Mouse (Mus musculus): ENCODE data around the gene Crim1. TPM values are rescaled to one million over a fixed set of nuclear protein-coding genes. Genes with fewer than 3 reads are reported as not detected.
A peak's percentile ranks its signal among the peaks of the same experiment; 100 is the strongest.

The Crim1 gene
- total and polyA plus RNA-seq, 2 experiments from 2014 or later, result 14.1 to 88.9 TPM

DNA sequence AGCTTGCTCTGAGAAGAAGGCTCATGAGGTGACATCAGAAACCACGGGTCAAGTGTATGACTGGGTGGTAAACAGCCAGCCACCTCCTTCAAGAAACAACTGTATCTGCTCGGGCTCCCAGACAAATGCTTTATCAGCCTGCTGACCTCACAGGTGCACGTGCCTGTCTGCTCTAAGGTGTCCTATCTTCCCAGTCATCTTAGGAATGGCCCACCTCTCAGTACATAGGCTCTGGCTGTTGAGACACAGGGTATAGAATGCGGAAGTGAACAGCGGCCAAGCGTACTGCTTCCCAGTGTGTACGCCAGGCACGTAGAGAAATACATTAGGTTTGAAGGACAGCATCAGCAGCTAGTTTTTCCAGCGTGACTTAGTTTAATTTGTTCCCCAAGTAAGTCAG is 106.4 kb downstream of the Crim1 start:
- Histone ChIP-seq H3K9ac (no peak overlapping the region), H3K27me3 (ENCODE audit: insufficient read depth, low read length) (no peaks in the 10 kb centered on the region), H3K4me3 (ENCODE audit: low read depth, low read length) (no peak overlapping the region), H3K36me3 (ENCODE audit: insufficient read depth) (no peaks in the 10 kb centered on the region), H3K4me1 (ENCODE audit: insufficient read depth) (no peaks in the 10 kb centered on the region), H3K9me3 (ENCODE audit: low read length) (no peaks in the 10 kb centered on the region), H3K4me2 (ENCODE audit: low read depth) (no peak overlapping the region), H3K27ac (ENCODE audit: low read depth, low read length) (no peak overlapping the region)
- ATAC-seq (no peak), DNase-seq (no peak)
- TF ChIP-seq CTCF (IDR thresholded peaks at IDR 0.05; ENCODE audit: low read depth), result no peak
- WGBS, result 94% methylated on average over 9 of the region's 9 CpGs

DNA sequence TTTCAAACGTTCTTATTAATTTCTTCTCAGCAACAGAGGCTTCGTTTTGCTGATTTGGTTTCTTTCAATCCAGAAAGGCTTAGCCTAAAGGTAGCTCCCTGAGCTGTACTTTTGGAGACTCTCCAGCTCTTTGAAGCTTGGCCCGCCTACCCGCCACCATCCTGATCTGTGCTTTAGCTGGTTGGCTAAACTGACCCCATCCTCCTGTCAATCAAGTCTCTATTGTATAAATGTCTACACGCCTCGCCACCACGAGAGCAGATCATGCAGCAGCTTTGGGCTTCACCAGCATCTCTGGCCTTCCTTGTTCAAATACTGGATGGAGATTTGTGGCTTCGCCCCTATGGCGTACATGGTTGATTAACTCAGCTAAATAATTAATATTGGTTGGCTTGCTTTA is 108.2 kb downstream of the Crim1 start:
- Histone ChIP-seq H3K36me3 (ENCODE audit: insufficient read depth) (no peaks in the 10 kb centered on the region), H3K9me3 (ENCODE audit: low read length) (no peaks in the 10 kb centered on the region), H3K4me3 (ENCODE audit: low read depth, low read length) (no peak overlapping the region), H3K9ac (no peak overlapping the region), H3K27me3 (ENCODE audit: insufficient read depth, low read length) (no peaks in the 10 kb centered on the region), H3K27ac (ENCODE audit: low read depth, low read length) (no peak overlapping the region), H3K4me2 (ENCODE audit: low read depth) (no peak overlapping the region), H3K4me1 (ENCODE audit: insufficient read depth) (no peaks in the 10 kb centered on the region)
- DNase-seq, result no peak
- ATAC-seq, result no peak
- WGBS, result 67% methylated on average over 9 of the region's 9 CpGs
- TF ChIP-seq CTCF (IDR thresholded peaks at IDR 0.05; ENCODE audit: low read depth), result no peak

DNA sequence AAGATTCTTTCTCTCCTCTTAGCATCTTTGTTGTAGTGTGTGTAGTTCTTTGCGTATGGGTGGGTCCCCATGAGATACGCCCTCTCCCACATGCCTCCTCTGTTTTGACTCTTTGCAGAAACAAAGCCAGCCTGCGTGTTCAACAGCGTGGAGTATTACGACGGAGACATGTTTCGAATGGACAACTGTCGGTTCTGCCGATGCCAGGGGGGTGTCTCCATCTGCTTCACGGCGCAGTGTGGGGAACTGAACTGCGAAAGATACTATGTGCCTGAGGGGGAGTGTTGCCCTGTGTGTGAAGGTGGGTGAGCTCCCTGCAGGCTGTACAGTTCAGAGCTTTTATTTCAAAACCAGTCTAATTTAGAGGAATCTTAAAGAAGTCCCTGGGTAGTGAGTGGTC is 113.0 kb downstream of the Crim1 start:
- DNase-seq, result peak; percentile 22
- Histone ChIP-seq H3K36me3 (ENCODE audit: insufficient read depth) (no peaks in the 10 kb centered on the region), H3K9ac (no peak overlapping the region), H3K9me3 (ENCODE audit: low read length) (no peaks in the 10 kb centered on the region), H3K4me1 (ENCODE audit: insufficient read depth) (no peaks in the 10 kb centered on the region), H3K4me3 (ENCODE audit: low read depth, low read length) (no peak overlapping the region), H3K27ac (ENCODE audit: low read depth, low read length) (no peak overlapping the region), H3K4me2 (ENCODE audit: low read depth) (no peak overlapping the region), H3K27me3 (ENCODE audit: insufficient read depth, low read length) (no peaks in the 10 kb centered on the region)
- ATAC-seq, result peak; percentile 79
- no peak for TF ChIP-seq CTCF (IDR thresholded peaks at IDR 0.05; ENCODE audit: low read depth)
- 70% methylated on average over 12 of the region's 12 CpGs for WGBS

DNA sequence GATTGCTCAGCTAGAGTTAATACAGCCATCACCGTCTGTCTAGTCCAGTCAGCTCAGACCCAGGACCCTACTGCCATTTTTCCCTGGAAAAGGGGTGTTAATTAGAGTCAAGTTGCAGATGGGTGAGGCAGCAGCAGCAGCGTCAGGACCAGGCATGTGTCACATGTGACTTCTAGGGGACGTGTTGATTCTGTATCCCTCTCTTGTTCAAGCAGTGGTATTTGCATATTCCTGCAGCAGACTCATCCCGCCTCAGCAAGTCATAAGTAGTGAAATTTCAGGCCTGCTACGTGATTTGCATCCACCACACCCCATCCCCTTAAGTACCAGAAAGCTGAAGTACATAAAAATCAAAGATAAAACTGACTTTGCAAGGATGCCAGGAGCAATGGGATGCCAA is 113.6 kb downstream of the Crim1 start:
- TF ChIP-seq CTCF (IDR thresholded peaks at IDR 0.05; ENCODE audit: low read depth), result no peak
- Histone ChIP-seq H3K27me3 (ENCODE audit: insufficient read depth, low read length) (no peaks in the 10 kb centered on the region), H3K4me3 (ENCODE audit: low read depth, low read length) (no peak overlapping the region), H3K9me3 (ENCODE audit: low read length) (no peaks in the 10 kb centered on the region), H3K27ac (ENCODE audit: low read depth, low read length) (no peak overlapping the region), H3K9ac (no peak overlapping the region), H3K36me3 (ENCODE audit: insufficient read depth) (no peaks in the 10 kb centered on the region), H3K4me2 (ENCODE audit: low read depth) (no peak overlapping the region), H3K4me1 (ENCODE audit: insufficient read depth) (no peaks in the 10 kb centered on the region)
- DNase-seq (no peak), ATAC-seq (peak; percentile 44)
- WGBS, result 54% methylated on average over 5 of the region's 5 CpGs

DNA sequence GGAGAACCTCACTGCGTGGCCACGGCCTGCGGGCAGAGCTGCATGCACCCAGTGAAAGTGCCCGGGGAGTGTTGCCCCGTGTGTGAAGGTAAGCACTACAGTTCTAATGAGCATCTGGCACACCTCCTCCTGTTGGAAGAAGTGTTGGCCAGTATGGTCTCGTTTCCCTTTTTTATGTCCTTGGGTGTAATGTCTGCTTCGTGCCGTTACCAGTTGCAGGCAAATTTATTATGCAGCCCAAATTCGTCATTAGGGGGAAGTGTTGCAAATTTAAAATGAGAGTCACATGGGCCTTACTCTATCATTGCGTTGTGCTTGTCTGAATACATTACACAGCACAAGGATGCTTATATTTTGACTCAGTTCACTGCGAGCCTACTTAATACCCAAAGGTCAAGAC is 115.6 kb downstream of the Crim1 start:
- no peak for TF ChIP-seq CTCF (IDR thresholded peaks at IDR 0.05; ENCODE audit: low read depth)
- Histone ChIP-seq H3K27ac (ENCODE audit: low read depth, low read length) (no peak overlapping the region), H3K4me2 (ENCODE audit: low read depth) (no peak overlapping the region), H3K4me3 (ENCODE audit: low read depth, low read length) (no peak overlapping the region), H3K9ac (no peak overlapping the region), H3K9me3 (ENCODE audit: low read length) (no peaks in the 10 kb centered on the region), H3K27me3 (ENCODE audit: insufficient read depth, low read length) (no peaks in the 10 kb centered on the region), H3K36me3 (ENCODE audit: insufficient read depth) (no peaks in the 10 kb centered on the region), H3K4me1 (ENCODE audit: insufficient read depth) (no peaks in the 10 kb centered on the region)
- 71% methylated on average over 11 of the region's 11 CpGs for WGBS
- ATAC-seq (no peak), DNase-seq (no peak)

DNA sequence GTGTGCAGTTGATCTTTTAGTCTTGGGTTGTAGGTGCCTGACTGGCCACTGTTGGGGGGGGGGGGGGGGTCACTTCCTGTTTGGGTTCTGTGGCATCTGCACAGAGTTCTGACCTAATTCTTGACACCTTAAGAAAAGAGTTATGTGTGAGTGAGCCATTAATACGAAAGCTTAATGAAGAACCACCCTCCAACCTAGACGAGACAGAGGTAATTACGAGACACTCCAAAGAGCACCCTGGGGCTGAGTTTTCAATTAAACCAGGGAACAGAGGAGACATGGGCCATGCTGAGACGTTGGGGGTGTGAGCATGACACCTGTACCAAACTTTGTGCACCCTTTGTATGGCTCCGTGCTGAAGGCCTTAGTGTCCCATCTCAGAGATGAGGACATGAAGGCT is 117.3 kb downstream of the Crim1 start:
- Histone ChIP-seq H3K27me3 (ENCODE audit: insufficient read depth, low read length) (no peaks in the 10 kb centered on the region), H3K4me2 (ENCODE audit: low read depth) (no peak overlapping the region), H3K36me3 (ENCODE audit: insufficient read depth) (no peaks in the 10 kb centered on the region), H3K27ac (ENCODE audit: low read depth, low read length) (no peak overlapping the region), H3K9ac (no peak overlapping the region), H3K4me1 (ENCODE audit: insufficient read depth) (no peaks in the 10 kb centered on the region), H3K9me3 (ENCODE audit: low read length) (no peaks in the 10 kb centered on the region), H3K4me3 (ENCODE audit: low read depth, low read length) (no peak overlapping the region)
- no peak for ATAC-seq
- no peak for DNase-seq
- no peak for TF ChIP-seq CTCF (IDR thresholded peaks at IDR 0.05; ENCODE audit: low read depth)
- 65% methylated on average over 5 of the region's 5 CpGs for WGBS

DNA sequence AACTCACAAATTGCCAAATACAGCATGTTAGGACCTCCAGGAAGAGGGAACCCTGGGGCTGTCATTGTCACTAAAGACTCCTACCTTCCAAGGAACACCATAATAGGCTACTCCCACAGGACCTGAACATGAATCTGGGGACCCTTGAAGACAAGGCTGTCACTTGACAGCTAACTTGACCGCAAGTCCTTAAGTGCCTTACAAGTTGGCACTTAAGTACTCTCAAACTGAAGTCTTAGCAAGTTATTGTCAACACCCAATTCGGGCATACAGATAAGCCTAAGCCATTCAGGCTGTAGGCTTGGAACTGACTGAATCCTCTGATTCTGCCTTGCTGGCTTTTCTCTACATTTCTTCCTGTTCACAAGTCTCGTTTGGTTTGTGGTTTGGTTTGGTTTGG is 118.8 kb downstream of the Crim1 start:
- no peak overlapping the region for H3K9ac ChIP-seq
- 89% methylated on average over 3 of the region's 3 CpGs for WGBS
- no peak overlapping the region for H3K4me3 ChIP-seq (ENCODE audit: low read depth, low read length)
- DNase-seq (no peak), ATAC-seq (no peak)
- no peaks in the 10 kb centered on the region for H3K27me3 ChIP-seq (ENCODE audit: insufficient read depth, low read length)
- TF ChIP-seq CTCF (IDR thresholded peaks at IDR 0.05; ENCODE audit: low read depth), result no peak
- H3K4me2 ChIP-seq (ENCODE audit: low read depth), result no peak overlapping the region
- H3K9me3 ChIP-seq (ENCODE audit: low read length), result no peaks in the 10 kb centered on the region
- H3K27ac ChIP-seq (ENCODE audit: low read depth, low read length), result no peak overlapping the region
- H3K36me3 ChIP-seq (ENCODE audit: insufficient read depth), result no peaks in the 10 kb centered on the region
- 0 out of 2 replicates have a peak, but pooled peaks cover 4% of the 10 kb centered on the region for H3K4me1 ChIP-seq (ENCODE audit: insufficient read depth)

Measured in forebrain, postnatal 0 days (tissue).